Mouse (Mus musculus): ENCODE data around the gene Mpi. TPM values are rescaled to one million over a fixed set of nuclear protein-coding genes. Genes with fewer than 3 reads are reported as not detected.

Mpi gene
- polyA plus RNA-seq, 1 experiment from 2014 or later = 67.5 TPM

- Histone ChIP-seq H3K36me3 (ENCODE audit: control insufficient read depth, insufficient read depth, low read length) (peaks cover 2% of the 10 kb centered on the region), H3K4me2 (no peak overlapping the region), H3K4me1 (ENCODE audit: control insufficient read depth, insufficient read depth, low read length) (peaks cover 29% of the 10 kb centered on the region), H3K27me3 (ENCODE audit: control insufficient read depth, insufficient read depth, low read length) (no peaks in the 10 kb centered on the region), H3K4me3 (ENCODE audit: low read depth, low read length) (no peak overlapping the region), H3K27ac (ENCODE audit: low read depth, low read length) (no peak overlapping the region), H3K9ac (ENCODE audit: low read depth, low read length) (no peak overlapping the region), H3K9me3 (replicated peaks; ENCODE audit: control insufficient read depth, low read length) (no peaks in the 10 kb centered on the region)
- ATAC-seq (replicated peaks; ENCODE audit: insufficient number of reproducible peaks, low FRiP score, low TSS enrichment) = no peak
- WGBS (ENCODE audit: insufficient replicate concordance) = 48% methylated on average over 12 of the region's 12 CpGs
These were observed 41.1 kb upstream of the Mpi start for GRCm38 (mm10) chr9:57593454-57594173.

GRCm38 (mm10) chr9:57590726-57591125 lies 38.2 kb upstream of the Mpi start:
- no peak for ATAC-seq (replicated peaks; ENCODE audit: insufficient number of reproducible peaks, low FRiP score, low TSS enrichment)
- peaks cover 2% of the 10 kb centered on the region for H3K36me3 ChIP-seq (ENCODE audit: control insufficient read depth, insufficient read depth, low read length)
- no peaks in the 10 kb centered on the region for H3K9me3 ChIP-seq (replicated peaks; ENCODE audit: control insufficient read depth, low read length)
- H3K9ac ChIP-seq (ENCODE audit: low read depth, low read length) = no peak overlapping the region
- peak overlapping the region; percentile 74; the same call in 1 of the 2 replicates for H3K4me2 ChIP-seq
- 36% methylated on average over 5 of the region's 5 CpGs for WGBS (ENCODE audit: insufficient replicate concordance)
- H3K4me1 ChIP-seq (ENCODE audit: control insufficient read depth, insufficient read depth, low read length) = peaks cover 22% of the 10 kb centered on the region; the same call in 1 of the 2 replicates
- no peaks in the 10 kb centered on the region for H3K27me3 ChIP-seq (ENCODE audit: control insufficient read depth, insufficient read depth, low read length)
- no peak overlapping the region for H3K27ac ChIP-seq (ENCODE audit: low read depth, low read length)
- no peak overlapping the region; the same call in 1 of the 2 replicates for H3K4me3 ChIP-seq (ENCODE audit: low read depth, low read length)

- peaks cover 2% of the 10 kb centered on the region for H3K36me3 ChIP-seq (ENCODE audit: control insufficient read depth, insufficient read depth, low read length)
- H3K9ac ChIP-seq (ENCODE audit: low read depth, low read length) = peak within 1 kb of the TSS; percentile 80
- H3K9me3 ChIP-seq (replicated peaks; ENCODE audit: control insufficient read depth, low read length) = no peaks in the 10 kb centered on the region
- H3K27ac ChIP-seq (ENCODE audit: low read depth, low read length) = peak within 1 kb of the TSS; percentile 70
- H3K4me3 ChIP-seq (ENCODE audit: low read depth, low read length) = peak within 1 kb of the TSS; percentile 63
- ATAC-seq (replicated peaks; ENCODE audit: insufficient number of reproducible peaks, low FRiP score, low TSS enrichment) = peak; percentile 80
- WGBS (ENCODE audit: insufficient replicate concordance) = under 1% methylated on average over 57 of the region's 58 CpGs
- H3K4me1 ChIP-seq (ENCODE audit: control insufficient read depth, insufficient read depth, low read length) = peaks cover 21% of the 10 kb centered on the region; the same call in 1 of the 2 replicates
- no peaks in the 10 kb centered on the region for H3K27me3 ChIP-seq (ENCODE audit: control insufficient read depth, insufficient read depth, low read length)
- H3K4me2 ChIP-seq = peak within 1 kb of the TSS; percentile 74
These were observed 36.9 kb upstream of the Mpi start, which contains the start of gene Ulk3 for GRCm38 (mm10) chr9:57589224-57590126. Ulk3 (plus strand) TSS chr9:57589452.

- Histone ChIP-seq H3K4me3 (ENCODE audit: low read depth, low read length) (no peak overlapping the region), H3K36me3 (ENCODE audit: control insufficient read depth, insufficient read depth, low read length) (peaks cover 14% of the 10 kb centered on the region), H3K4me2 (no peak overlapping the region), H3K27me3 (ENCODE audit: control insufficient read depth, insufficient read depth, low read length) (no peaks in the 10 kb centered on the region), H3K9me3 (replicated peaks; ENCODE audit: control insufficient read depth, low read length) (no peaks in the 10 kb centered on the region), H3K9ac (ENCODE audit: low read depth, low read length) (no peak overlapping the region), H3K27ac (ENCODE audit: low read depth, low read length) (no peak overlapping the region), H3K4me1 (ENCODE audit: control insufficient read depth, insufficient read depth, low read length) (peaks cover 8% of the 10 kb centered on the region; the same call in 1 of the 2 replicates)
- WGBS (ENCODE audit: insufficient replicate concordance) = 84% methylated on average over 3 of the region's 3 CpGs
- no peak for ATAC-seq (replicated peaks; ENCODE audit: insufficient number of reproducible peaks, low FRiP score, low TSS enrichment)
These were observed 32.4 kb upstream of the Mpi start for GRCm38 (mm10) chr9:57584991-57585390.

GRCm38 (mm10) chr9:57577144-57577849 lies 24.7 kb upstream of the Mpi start:
- H3K36me3 ChIP-seq (ENCODE audit: control insufficient read depth, insufficient read depth, low read length) = peaks cover 13% of the 10 kb centered on the region
- H3K9ac ChIP-seq (ENCODE audit: low read depth, low read length) = 0 out of 2 replicates have a peak overlapping the region, but pooled peaks have one; percentile 28
- H3K27ac ChIP-seq (ENCODE audit: low read depth, low read length) = no peak overlapping the region
- H3K27me3 ChIP-seq (ENCODE audit: control insufficient read depth, insufficient read depth, low read length) = no peaks in the 10 kb centered on the region
- H3K4me3 ChIP-seq (ENCODE audit: low read depth, low read length) = no peak overlapping the region
- H3K4me2 ChIP-seq = no peak overlapping the region
- ATAC-seq (replicated peaks; ENCODE audit: insufficient number of reproducible peaks, low FRiP score, low TSS enrichment) = no peak
- H3K4me1 ChIP-seq (ENCODE audit: control insufficient read depth, insufficient read depth, low read length) = peaks cover 3% of the 10 kb centered on the region; the same call in 1 of the 2 replicates
- WGBS (ENCODE audit: insufficient replicate concordance) = 75% methylated on average over 6 of the region's 6 CpGs
- no peaks in the 10 kb centered on the region for H3K9me3 ChIP-seq (replicated peaks; ENCODE audit: control insufficient read depth, low read length)

- Histone ChIP-seq H3K4me2 (no peak overlapping the region), H3K27me3 (ENCODE audit: control insufficient read depth, insufficient read depth, low read length) (no peaks in the 10 kb centered on the region), H3K4me1 (ENCODE audit: control insufficient read depth, insufficient read depth, low read length) (peaks cover 3% of the 10 kb centered on the region; the same call in 1 of the 2 replicates), H3K4me3 (ENCODE audit: low read depth, low read length) (no peak overlapping the region), H3K36me3 (ENCODE audit: control insufficient read depth, insufficient read depth, low read length) (peaks cover 10% of the 10 kb centered on the region), H3K27ac (ENCODE audit: low read depth, low read length) (no peak overlapping the region), H3K9ac (ENCODE audit: low read depth, low read length) (no peak overlapping the region), H3K9me3 (replicated peaks; ENCODE audit: control insufficient read depth, low read length) (no peaks in the 10 kb centered on the region)
- 77% methylated on average over 3 of the region's 3 CpGs for WGBS (ENCODE audit: insufficient replicate concordance)
- no peak for ATAC-seq (replicated peaks; ENCODE audit: insufficient number of reproducible peaks, low FRiP score, low TSS enrichment)
These were observed 23.0 kb upstream of the Mpi start for GRCm38 (mm10) chr9:57575577-57575976.

GRCm38 (mm10) chr9:57574397-57574796 lies 21.8 kb upstream of the Mpi start:
- Histone ChIP-seq H3K4me1 (ENCODE audit: control insufficient read depth, insufficient read depth, low read length) (peaks cover 3% of the 10 kb centered on the region; the same call in 1 of the 2 replicates), H3K36me3 (ENCODE audit: control insufficient read depth, insufficient read depth, low read length) (peaks cover 9% of the 10 kb centered on the region), H3K4me3 (ENCODE audit: low read depth, low read length) (no peak overlapping the region), H3K9ac (ENCODE audit: low read depth, low read length) (no peak overlapping the region), H3K9me3 (replicated peaks; ENCODE audit: control insufficient read depth, low read length) (no peaks in the 10 kb centered on the region), H3K4me2 (no peak overlapping the region), H3K27ac (ENCODE audit: low read depth, low read length) (no peak overlapping the region), H3K27me3 (ENCODE audit: control insufficient read depth, insufficient read depth, low read length) (no peaks in the 10 kb centered on the region)
- no peak for ATAC-seq (replicated peaks; ENCODE audit: insufficient number of reproducible peaks, low FRiP score, low TSS enrichment)

- H3K4me2 ChIP-seq = no peak overlapping the region
- WGBS (ENCODE audit: insufficient replicate concordance) = 79% methylated on average over 6 of the region's 6 CpGs
These were observed 15.9 kb upstream of the Mpi start for GRCm38 (mm10) chr9:57568500-57568899.

More at GRCm38 (mm10) chr9:57568500-57568899, 15.9 kb upstream of the Mpi start:
- peaks cover 3% of the 10 kb centered on the region for H3K4me1 ChIP-seq (ENCODE audit: control insufficient read depth, insufficient read depth, low read length)
- no peak overlapping the region for H3K4me3 ChIP-seq (ENCODE audit: low read depth, low read length)
- H3K9me3 ChIP-seq (replicated peaks; ENCODE audit: control insufficient read depth, low read length) = no peaks in the 10 kb centered on the region
- peak overlapping the region; percentile 31; the same call in 1 of the 2 replicates for H3K27ac ChIP-seq (ENCODE audit: low read depth, low read length)
- no peaks in the 10 kb centered on the region for H3K27me3 ChIP-seq (ENCODE audit: control insufficient read depth, insufficient read depth, low read length)
- no peaks in the 10 kb centered on the region; the same call in 1 of the 2 replicates for H3K36me3 ChIP-seq (ENCODE audit: control insufficient read depth, insufficient read depth, low read length)
- H3K9ac ChIP-seq (ENCODE audit: low read depth, low read length) = no peak overlapping the region
- ATAC-seq (replicated peaks; ENCODE audit: insufficient number of reproducible peaks, low FRiP score, low TSS enrichment) = no peak
